7 mouse cellular contexts compared by ENCODE assay signal in genomic region chr2:97466243-97466793, GRCm38 (mm10).
DNase-seq lines count a peak whose midpoint lies in the region; ATAC-seq lines count a peak whose summit lies in the region.

No protein-coding gene starts in this region.

- H3K9ac ChIP-seq in midbrain, embryonic 12.5 days (replicated peaks) = peak overlapping the region; percentile 55
- H3K9ac ChIP-seq in stomach, embryonic 14.5 days (replicated peaks; ENCODE audit: low read depth, low read length) = no peak overlapping the region

- H3K4me1 ChIP-seq in embryonic facial prominence, embryonic 10.5 days = 0 out of 2 replicates have a peak, but pooled peaks cover 4% of the 10 kb centered on the region
- H3K4me1 ChIP-seq in limb, embryonic 10.5 days = no peaks in the 10 kb centered on the region; the same call in 1 of the 2 replicates
- H3K4me1 ChIP-seq in midbrain, embryonic 12.5 days = peaks cover 5% of the 10 kb centered on the region; the same call in 1 of the 2 replicates
- no peaks in the 10 kb centered on the region for H3K4me1 ChIP-seq in stomach, embryonic 14.5 days (ENCODE audit: control insufficient read depth, insufficient read depth, low read length)

- H3K9me3 ChIP-seq in embryonic facial prominence, embryonic 10.5 days = no peaks in the 10 kb centered on the region
- no peaks in the 10 kb centered on the region for H3K9me3 ChIP-seq in limb, embryonic 10.5 days (replicated peaks)
- H3K9me3 ChIP-seq in midbrain, embryonic 12.5 days = no peaks in the 10 kb centered on the region
- H3K9me3 ChIP-seq in stomach, embryonic 14.5 days (ENCODE audit: control insufficient read depth, low read depth, low read length) = no peaks in the 10 kb centered on the region

- DNase-seq in adrenal gland, postnatal 4 days (ENCODE audit: low spot score in 2 of 2) = peak; percentile 19 to 44
- DNase-seq in embryonic facial prominence, embryonic 10.5 days (ENCODE audit: low spot score) = peak; percentile 86
- DNase-seq in heart, adult 18-20 months = peak; percentile 60 to 83
- peak; percentile 77 for DNase-seq in kidney, adult 18-20 months
- DNase-seq in limb, embryonic 10.5 days (ENCODE audit: low spot score) = peak; percentile 83

- peak overlapping the region; percentile 67 for H3K27ac ChIP-seq in embryonic facial prominence, embryonic 10.5 days (replicated peaks)
- H3K27ac ChIP-seq in limb, embryonic 10.5 days = 0 out of 2 replicates have a peak overlapping the region, but pooled peaks have one; percentile 36
- H3K27ac ChIP-seq in midbrain, embryonic 12.5 days (replicated peaks) = peak overlapping the region; percentile 86
- peak overlapping the region; percentile 66 for H3K27ac ChIP-seq in stomach, embryonic 14.5 days (ENCODE audit: low read length)

- peak overlapping the region; percentile 76 for H3K4me2 ChIP-seq in midbrain, embryonic 12.5 days (replicated peaks)
- peak overlapping the region; percentile 86 for H3K4me2 ChIP-seq in stomach, embryonic 14.5 days (replicated peaks; ENCODE audit: low read depth, low read length)

- H3K27me3 ChIP-seq in embryonic facial prominence, embryonic 10.5 days (replicated peaks; ENCODE audit: low read depth, poor library complexity, severe bottlenecking) = peaks cover 19% of the 10 kb centered on the region
- peaks cover 23% of the 10 kb centered on the region for H3K27me3 ChIP-seq in limb, embryonic 10.5 days (ENCODE audit: low read depth, poor library complexity, severe bottlenecking)
- H3K27me3 ChIP-seq in midbrain, embryonic 12.5 days = no peaks in the 10 kb centered on the region
- no peaks in the 10 kb centered on the region for H3K27me3 ChIP-seq in stomach, embryonic 14.5 days (ENCODE audit: control insufficient read depth, insufficient read depth, low read length)

- peak; percentile 93 for ATAC-seq in midbrain, embryonic 12.5 days (ENCODE audit: low FRiP score, low read depth)
- ATAC-seq in stomach, embryonic 14.5 days (ENCODE audit: insufficient number of reproducible peaks, insufficient read depth, low FRiP score, low read depth) = peak; percentile 89

- H3K36me3 ChIP-seq in embryonic facial prominence, embryonic 10.5 days (replicated peaks) = no peaks in the 10 kb centered on the region
- no peaks in the 10 kb centered on the region for H3K36me3 ChIP-seq in limb, embryonic 10.5 days
- no peaks in the 10 kb centered on the region for H3K36me3 ChIP-seq in midbrain, embryonic 12.5 days
- H3K36me3 ChIP-seq in stomach, embryonic 14.5 days (ENCODE audit: control insufficient read depth, insufficient read depth, low read length) = no peaks in the 10 kb centered on the region

- peak overlapping the region; percentile 61 for H3K4me3 ChIP-seq in embryonic facial prominence, embryonic 10.5 days
- peak overlapping the region; percentile 55 for H3K4me3 ChIP-seq in limb, embryonic 10.5 days
- H3K4me3 ChIP-seq in midbrain, embryonic 12.5 days = peak overlapping the region; percentile 51
- H3K4me3 ChIP-seq in stomach, embryonic 14.5 days (ENCODE audit: low read depth, low read length) = peak overlapping the region; percentile 47

- under 1% methylated on average over 25 of the region's 25 CpGs for WGBS in embryonic facial prominence, embryonic 10.5 days
- under 1% methylated on average over 25 of the region's 25 CpGs for WGBS in limb, embryonic 10.5 days
- WGBS in midbrain, embryonic 12.5 days = under 1% methylated on average over 25 of the region's 25 CpGs
- WGBS in stomach, embryonic 14.5 days = under 1% methylated on average over 25 of the region's 25 CpGs

Comparison
In these comparisons a context has a peak if more than half of its experiments do, and no peak if none do; other contexts are left out.
1. Peak in every context shown above with its lines: DNase-seq, ATAC-seq, H3K4me3 ChIP-seq and H3K27ac ChIP-seq.
2. DNase-seq: peak in every context shown above with its lines; median percentile 86 in embryonic facial prominence, embryonic 10.5 days; 83 in limb, embryonic 10.5 days; 77 in kidney, adult 18-20 months; 72 in heart, adult 18-20 months; 32 in adrenal gland, postnatal 4 days.
3. H3K27ac ChIP-seq: peak in every context shown above with its lines; median percentile 86 in midbrain, embryonic 12.5 days; 67 in embryonic facial prominence, embryonic 10.5 days; 66 in stomach, embryonic 14.5 days; 36 in limb, embryonic 10.5 days.